Mouse (Mus musculus) urinary bladder, postnatal 36 days (tissue): ENCODE results near the gene Zim1.

Experiments used
- DNase-seq, 2 experiments: peaks; one replicate each; pipeline ENCODE4 v3.0.0; 2022; ENCODE audit warnings: low spot score in 2 of 2, mixed read lengths in 1 of 2

Zim1 gene

DNA sequence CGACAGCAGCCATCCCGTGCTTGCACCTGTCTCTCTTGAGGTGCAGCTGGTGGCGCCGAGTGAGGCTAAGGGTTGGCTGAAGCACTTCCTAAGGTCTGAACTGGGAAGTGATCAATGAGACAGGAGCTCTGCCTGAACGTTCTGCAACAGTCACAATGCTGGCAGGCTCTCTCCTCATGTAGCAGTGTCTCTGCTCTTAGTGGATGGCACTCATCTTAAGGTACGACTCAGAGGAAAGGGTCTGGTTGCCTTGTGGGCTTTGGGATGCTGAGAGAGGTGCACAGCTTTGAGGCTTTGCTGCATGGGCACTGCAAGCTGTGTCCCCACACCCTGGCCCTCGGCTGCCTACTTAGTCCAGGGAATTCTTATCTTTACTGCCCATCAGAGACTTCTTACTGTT, 45.0 kb downstream of the Zim1 start:
- no peak for DNase-seq

DNA sequence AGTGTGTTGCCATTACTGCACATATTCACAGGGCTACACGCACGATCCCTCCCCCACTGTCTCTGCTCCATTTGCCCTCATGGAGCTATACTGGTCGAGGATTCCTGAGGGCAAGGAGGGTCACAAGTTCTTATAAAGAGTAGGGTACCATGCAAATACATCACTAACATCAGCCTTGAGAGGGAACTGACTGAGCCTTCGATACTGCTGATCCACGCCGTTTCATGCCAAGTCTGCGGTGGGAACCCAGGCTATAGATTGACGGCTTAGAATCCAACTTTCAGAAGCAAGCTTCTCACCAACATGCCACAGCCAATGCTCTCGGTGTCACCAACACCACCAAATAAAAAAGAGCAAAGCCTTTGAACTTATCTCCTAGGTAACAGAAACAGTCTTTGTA, 45.7 kb downstream of the Zim1 start:
- DNase-seq: no peak

DNA sequence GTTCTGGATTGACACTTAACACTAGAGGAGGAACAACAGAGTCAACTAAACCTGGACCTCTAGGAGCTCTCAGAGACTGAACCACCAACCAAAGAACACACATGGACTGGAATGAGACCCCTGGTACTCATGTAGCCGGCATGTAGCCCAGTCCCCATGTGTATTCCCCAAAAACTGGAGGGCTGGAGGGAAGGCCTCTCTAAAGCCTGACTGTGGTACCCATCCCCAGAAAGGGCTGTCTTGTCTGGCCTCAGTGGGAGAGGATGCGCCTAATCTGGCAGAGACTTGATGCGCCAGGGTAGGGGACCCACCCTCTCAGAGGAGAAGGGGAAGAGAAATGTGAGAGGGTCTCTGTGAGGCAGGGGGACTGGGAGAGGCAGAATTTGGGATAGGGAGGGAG, 50.4 kb downstream of the Zim1 start:
- DNase-seq: no peak

DNA sequence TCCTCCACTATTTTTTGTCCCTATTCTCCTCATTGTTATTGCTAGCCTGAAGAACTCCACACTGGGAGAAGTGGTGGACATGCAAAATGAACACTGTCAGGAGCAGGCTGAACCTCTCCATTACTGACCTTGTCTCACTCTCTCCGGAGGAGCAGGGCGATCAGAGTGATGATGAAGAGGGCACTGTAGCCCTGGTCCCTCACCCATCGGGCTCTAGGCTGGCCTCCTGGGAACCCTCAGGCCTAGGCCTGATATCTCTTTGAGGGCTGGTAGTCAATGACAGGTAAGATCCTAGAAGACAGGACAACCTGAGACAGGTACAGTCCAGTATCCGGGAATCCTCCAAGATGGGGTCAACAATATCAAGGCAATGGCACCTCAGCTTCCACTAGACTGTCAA, 58.2 kb downstream of the Zim1 start:
- no peak for DNase-seq

DNA sequence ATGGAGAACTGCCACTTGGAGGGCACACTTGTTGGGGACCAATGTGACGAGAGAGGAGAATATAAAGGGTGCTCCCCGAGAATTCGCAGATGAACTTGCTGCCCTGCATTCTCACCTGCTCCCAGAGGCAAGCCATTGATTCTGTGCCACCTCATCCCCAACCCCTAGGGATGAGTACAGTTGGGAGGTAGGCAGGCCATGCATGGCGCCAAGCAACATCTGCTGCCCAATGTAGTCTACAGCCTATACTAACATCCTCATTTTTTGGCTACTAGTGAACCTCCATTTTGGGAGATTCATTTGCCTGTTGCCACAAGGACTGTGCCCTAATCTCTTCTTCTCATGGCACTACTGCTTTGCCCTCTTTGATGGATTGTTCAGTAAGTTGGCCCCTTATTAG, 59.5 kb downstream of the Zim1 start:
- no peak for DNase-seq

DNA sequence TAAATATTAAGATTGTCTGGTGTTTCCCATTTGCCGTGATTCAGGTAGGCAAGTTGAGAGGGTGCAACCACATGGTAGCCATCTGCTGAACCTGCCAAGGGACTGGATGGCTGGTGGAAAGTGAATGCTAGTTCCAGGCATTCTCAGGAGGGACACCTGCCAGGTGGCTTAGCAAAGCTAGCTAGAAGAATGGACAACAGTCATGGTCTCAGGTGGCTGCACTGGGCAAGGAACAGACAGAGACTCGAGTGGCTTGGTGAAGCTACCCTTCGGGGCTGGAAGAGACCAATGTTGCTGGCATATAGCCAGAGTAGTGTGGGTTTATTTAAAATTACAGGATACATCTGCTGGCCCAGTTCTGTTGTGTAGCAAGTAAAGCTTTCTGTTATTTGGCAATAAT, 60.4 kb downstream of the Zim1 start:
- DNase-seq: no peak
